Mouse (Mus musculus) ES-E14 (cell line): ENCODE data around the gene Map3k5. TPM values are rescaled to one million over a fixed set of nuclear protein-coding genes. Genes with fewer than 3 reads are reported as not detected.

Experiments
- DNase-seq: peaks from one replicate; pipeline ENCODE4 v3.0.0-alpha.2; 2013; ENCODE audit warnings: low read depth, low spot score
- H3K27ac ChIP-seq: 2 replicates; pipeline ENCODE4 v1.5.1; 2012; ENCODE audit warnings: low read depth, mild to moderate bottlenecking, low read length, moderate library complexity, mixed read lengths; ENCODE audit not compliant: poor library complexity, insufficient read depth, severe bottlenecking
- H3K36me3 ChIP-seq: 2 replicates; pipeline ENCODE4 v1.6.1; 2012; ENCODE audit warnings: mild to moderate bottlenecking, low read length, moderate library complexity, mixed read lengths; ENCODE audit not compliant: control insufficient read depth, poor library complexity, insufficient read depth, severe bottlenecking
- H3K4me1 ChIP-seq, 2 experiments: fragments of 150-350 bp in 1 of 2; sonication (generic) in 1 of 2; 2 replicates each; pipeline ENCODE4 v1.6.1; 2012; ENCODE audit warnings: low read length in 2 of 2, mild to moderate bottlenecking in 1 of 2, mixed read lengths in 1 of 2; ENCODE audit not compliant: control insufficient read depth in 2 of 2, insufficient read depth in 2 of 2, poor library complexity in 1 of 2
- H3K4me3 ChIP-seq, 2 experiments: fragments of 150-350 bp in 1 of 2; sonication (generic) in 1 of 2; 2 replicates each; pipeline ENCODE4 v1.5.1; 2012; ENCODE audit warnings: low read length in 2 of 2, low read depth in 1 of 2, mild to moderate bottlenecking in 1 of 2, mixed read lengths in 1 of 2; ENCODE audit not compliant: insufficient read depth in 1 of 2, poor library complexity in 1 of 2, severe bottlenecking in 1 of 2
- H3K9ac ChIP-seq: 2 replicates; pipeline ENCODE4 v1.6.1; 2012; ENCODE audit warnings: low read depth, mild to moderate bottlenecking, low read length, mixed read lengths; ENCODE audit not compliant: poor library complexity, insufficient read depth, severe bottlenecking
- H3K9me3 ChIP-seq: fragments of 150-350 bp; sonication (generic); 2 replicates; pipeline ENCODE4 v1.6.1; 2012; ENCODE audit warnings: low read depth, mild to moderate bottlenecking, low read length; ENCODE audit not compliant: control insufficient read depth, insufficient read depth
- CHD2 ChIP-seq: IDR thresholded peaks from 2 replicates; pipeline ENCODE4 v1.6.1; 2014; ENCODE audit warnings: mild to moderate bottlenecking, low read depth, low read length, inconsistent platforms
- HCFC1 ChIP-seq: IDR thresholded peaks from 2 replicates; pipeline ENCODE4 v1.6.1; 2012; ENCODE audit warnings: low read length, inconsistent platforms, borderline replicate concordance; ENCODE audit not compliant: insufficient read depth
- MAFK ChIP-seq: IDR thresholded peaks from 2 replicates; pipeline ENCODE4 v1.6.1; 2014; ENCODE audit warnings: mild to moderate bottlenecking, low read depth, low read length, inconsistent platforms; ENCODE audit not compliant: insufficient read depth
- ZC3H11A ChIP-seq: IDR thresholded peaks from 2 replicates; pipeline ENCODE4 v1.6.1; 2012; ENCODE audit warnings: low read depth, mild to moderate bottlenecking, inconsistent platforms, low read length, borderline replicate concordance
- ZNF384 ChIP-seq: IDR thresholded peaks from 2 replicates; pipeline ENCODE4 v1.6.1; 2012; ENCODE audit warnings: low read depth, low read length, inconsistent platforms
- in situ Hi-C, 2 experiments: fragments of 600-800 bp; cut with MboI; formaldehyde crosslinking; loops; one replicate each; pipeline ENCODE4 v1.15.1; 2025; ENCODE audit warnings: low sequenced_read_pairs in 2 of 2, inconsistent platforms in 1 of 2; ENCODE audit not compliant: unreplicated experiment in 2 of 2
- total RNA-seq: library from RNA; depleted of rRNA; stranded (reverse); fragments of 300-350 nt; gene quantifications from 2 replicates; pipeline ENCODE4 v1.2.3, GENCODE M21; 2012

Gene Map3k5
- total RNA-seq, 1 experiment = 4.7 TPM

DNA sequence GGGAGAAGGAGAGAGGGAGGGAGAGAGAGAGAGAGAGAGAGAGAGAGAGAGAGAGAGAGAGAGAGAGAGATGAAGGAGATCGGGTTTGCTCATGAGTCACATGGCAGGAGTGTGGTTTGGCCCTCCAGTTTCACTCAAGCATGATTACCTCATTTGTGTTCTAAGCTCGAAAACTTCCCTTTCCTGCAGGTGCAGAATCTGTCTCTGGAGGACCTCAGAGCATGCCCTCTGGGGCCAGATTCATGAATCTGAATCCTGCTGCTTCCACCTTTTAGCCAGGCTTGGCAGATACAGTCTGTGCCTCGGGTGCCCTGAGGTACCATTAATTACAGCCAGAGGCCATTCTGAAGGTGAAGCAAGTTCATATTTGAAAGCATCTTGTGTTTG lies 57.6 kb downstream of the Map3k5 start:
- TF ChIP-seq MAFK (no peak), HCFC1 (no peak), CHD2 (no peak), ZNF384 (no peak)
- Histone ChIP-seq H3K4me1 (peaks cover 0 to 2% of the 10 kb centered on the region in 2 experiments; a peak in 1 of 4 replicates), H3K9me3 (no peaks in the 10 kb centered on the region), H3K4me3 (no peak overlapping the region), H3K9ac (no peak overlapping the region), H3K36me3 (no peaks in the 10 kb centered on the region), H3K27ac (no peak overlapping the region)
- no peak for DNase-seq
- in situ Hi-C loops = no loop called here

- Histone ChIP-seq H3K4me1 (peaks cover 0 to 4% of the 10 kb centered on the region in 2 experiments; a peak in 1 of 4 replicates), H3K9ac (no peak overlapping the region), H3K9me3 (no peaks in the 10 kb centered on the region), H3K36me3 (no peaks in the 10 kb centered on the region), H3K27ac (no peak overlapping the region), H3K4me3 (no peak overlapping the region)
- in situ Hi-C loops = no loop called here
- DNase-seq = no peak
- TF ChIP-seq MAFK (no peak), HCFC1 (no peak), CHD2 (no peak), ZNF384 (no peak), ZC3H11A (no peak)
Measured at GRCm38 (mm10) chr10:19994469-19995450, 60.5 kb downstream of the Map3k5 start.

DNA sequence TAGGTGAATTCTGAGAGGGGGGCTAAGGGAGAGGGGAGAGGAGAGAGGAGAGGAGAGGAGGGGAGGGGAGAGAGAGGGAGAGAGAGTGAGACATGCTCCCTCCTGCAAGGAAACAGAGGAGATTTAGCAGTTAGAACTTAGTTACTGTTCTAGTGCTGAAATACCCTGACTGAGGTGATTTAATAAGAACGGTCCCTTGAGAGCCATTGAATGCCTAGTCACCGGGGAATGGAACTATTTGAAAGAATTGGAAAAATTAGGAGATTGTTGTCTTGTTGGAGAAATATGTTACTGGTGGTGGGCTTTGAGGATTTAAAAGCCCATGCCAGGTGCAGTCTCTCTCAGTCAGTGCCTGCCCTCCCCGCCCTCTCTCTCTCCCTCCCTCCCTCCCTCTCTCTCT lies 61.9 kb downstream of the Map3k5 start:
- Histone ChIP-seq H3K4me3 (no peak overlapping the region), H3K9ac (no peak overlapping the region), H3K4me1 (peaks cover 0 to 6% of the 10 kb centered on the region in 2 experiments; a peak in 2 of 4 replicates), H3K36me3 (no peaks in the 10 kb centered on the region), H3K27ac (no peak overlapping the region), H3K9me3 (no peaks in the 10 kb centered on the region)
- TF ChIP-seq CHD2 (no peak), HCFC1 (no peak), ZC3H11A (no peak), MAFK (no peak), ZNF384 (no peak)
- no peak for DNase-seq
- in situ Hi-C loops = no loop called here

DNA sequence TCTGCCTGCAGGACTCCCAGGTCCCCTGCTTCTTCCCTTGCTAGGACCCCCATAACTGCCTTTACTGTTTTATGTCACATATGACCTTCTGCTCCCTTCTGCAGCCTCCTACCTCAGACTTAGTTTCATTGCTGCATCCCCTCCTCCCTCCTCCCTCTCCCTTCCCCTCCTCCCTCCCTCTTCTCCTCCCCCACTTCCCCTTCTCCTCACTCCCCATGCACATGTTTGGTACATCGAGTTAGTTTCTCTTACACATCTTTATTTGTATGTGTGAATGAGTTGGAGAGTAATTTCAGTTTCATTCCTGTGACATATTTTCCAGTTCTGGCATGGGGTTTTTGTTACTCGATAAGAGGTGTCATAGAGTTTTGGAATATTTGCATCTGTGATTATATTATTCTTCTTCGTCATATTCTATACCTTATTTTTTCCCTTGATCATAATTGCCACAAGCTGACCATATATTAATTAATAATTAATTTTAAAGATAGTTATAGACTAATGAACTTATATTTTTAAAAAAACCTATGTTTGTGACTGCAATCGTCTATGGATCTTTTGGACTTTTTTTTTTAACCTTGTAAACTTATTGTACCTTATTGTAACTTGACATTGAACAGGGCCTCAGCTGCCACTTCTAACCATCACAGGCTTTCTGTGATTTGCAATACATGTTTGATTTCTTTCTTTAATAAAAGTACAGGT lies 65.6 kb downstream of the Map3k5 start:
- TF ChIP-seq ZNF384 (no peak), HCFC1 (no peak), CHD2 (no peak), MAFK (no peak), ZC3H11A (no peak)
- Histone ChIP-seq H3K9ac (no peak overlapping the region), H3K36me3 (no peaks in the 10 kb centered on the region), H3K4me1 (peaks cover 0 to 9% of the 10 kb centered on the region in 2 experiments; a peak in 3 of 4 replicates), H3K4me3 (no peak overlapping the region), H3K9me3 (no peaks in the 10 kb centered on the region), H3K27ac (no peak overlapping the region)
- in situ Hi-C loops = no loop called here
- no peak for DNase-seq
